9 mouse cellular contexts compared by ENCODE assay signal in the genomic region with DNA sequence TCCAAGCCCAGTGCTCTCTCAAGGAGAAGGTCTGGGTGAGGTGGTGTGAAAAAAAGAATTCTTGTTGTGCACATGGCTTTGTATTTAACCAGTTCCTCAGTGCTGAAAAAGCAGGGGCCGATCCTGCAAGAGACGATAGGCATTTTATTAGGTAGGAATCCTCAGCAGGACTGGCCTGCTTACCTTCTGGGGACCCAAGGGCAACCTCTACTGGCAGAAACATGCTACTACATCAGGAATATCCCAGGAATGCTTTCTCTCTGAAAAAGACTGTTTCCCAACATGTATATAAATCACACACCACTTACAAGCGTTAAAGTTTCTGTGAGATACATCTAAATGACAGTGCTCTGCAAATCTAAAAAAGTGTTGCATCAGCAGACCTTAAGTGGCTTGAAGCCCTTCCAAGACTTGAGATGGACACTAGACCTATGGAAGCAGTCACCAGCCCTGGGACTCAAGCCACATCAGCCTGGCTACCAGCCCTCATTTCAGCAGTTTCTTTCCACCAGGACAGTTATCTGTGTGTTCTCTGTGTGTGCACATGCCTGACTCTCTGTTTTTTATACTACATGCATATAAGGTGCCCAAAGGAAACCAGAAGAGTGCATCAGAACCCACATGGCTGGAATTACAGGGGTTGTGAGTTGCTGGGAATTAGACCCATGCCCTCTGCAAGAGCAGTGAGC. TPM values are rescaled to one million over a fixed set of nuclear protein-coding genes. Genes with fewer than 3 reads are reported as not detected.
DNase-seq lines count a peak whose midpoint lies in the region; ATAC-seq lines count a peak whose summit lies in the region.
"Had no signal": no experiment of that assay in that cellular context is flagged by ENCODE, and none has a peak within 500 bp of the region (broad histone marks: within the 10 kb centered on the region; RNA-seq: fewer than 3 reads in every experiment).

No protein-coding gene starts in this region.

- no peak overlapping the region for H3K27ac ChIP-seq in hindbrain, embryonic 10.5 days
- H3K27ac ChIP-seq in hindbrain, embryonic 12.5 days, result no peak overlapping the region
- H3K27ac ChIP-seq: limb, embryonic 12.5 days had no signal

- H3K4me3 ChIP-seq in hindbrain, embryonic 10.5 days, result no peak overlapping the region
- no peak overlapping the region for H3K4me3 ChIP-seq in hindbrain, embryonic 12.5 days
- H3K4me3 ChIP-seq: limb, embryonic 12.5 days had no signal

- ATAC-seq in hindbrain, embryonic 12.5 days (ENCODE audit: low FRiP score), result no peak
- ATAC-seq in monocyte, adult 5-6 weeks (replicated peaks; ENCODE audit: insufficient number of reproducible peaks, low FRiP score, low TSS enrichment, poor library complexity, severe bottlenecking), result no peak

- H3K9me3 ChIP-seq in hindbrain, embryonic 10.5 days, result no peaks in the 10 kb centered on the region
- no peaks in the 10 kb centered on the region for H3K9me3 ChIP-seq in hindbrain, embryonic 12.5 days (replicated peaks)
- H3K9me3 ChIP-seq: limb, embryonic 12.5 days had no signal

- peak; percentile 35 for DNase-seq in hindbrain, embryonic 10.5 days (ENCODE audit: low spot score)
- DNase-seq in ES-CJ7 (ENCODE audit: low read depth, low spot score), result peak; percentile 61
- DNase-seq in cerebellum, adult 18-20 months, result peak; percentile 78
- DNase-seq in gastrocnemius, postnatal 10 days, result peak; percentile 36
- DNase-seq in layer of hippocampus, postnatal 10 days (ENCODE audit: low spot score in 2 of 2), result peak; percentile 64 to 77
- DNase-seq in mesoderm, embryonic 11.5 days (ENCODE audit: low read depth, low spot score), result peak; percentile 77

- WGBS in hindbrain, embryonic 10.5 days, result 31% methylated on average over 3 of the region's 3 CpGs
- 25% methylated on average over 3 of the region's 3 CpGs for WGBS in hindbrain, embryonic 12.5 days

- no peaks in the 10 kb centered on the region for H3K36me3 ChIP-seq in hindbrain, embryonic 10.5 days
- no peaks in the 10 kb centered on the region for H3K36me3 ChIP-seq in hindbrain, embryonic 12.5 days
- H3K36me3 ChIP-seq: limb, embryonic 12.5 days had no signal

- no peak overlapping the region for H3K9ac ChIP-seq in hindbrain, embryonic 12.5 days
- H3K9ac ChIP-seq: limb, embryonic 12.5 days had no signal

- no peaks in the 10 kb centered on the region for H3K27me3 ChIP-seq in hindbrain, embryonic 10.5 days (ENCODE audit: insufficient read depth, poor library complexity, severe bottlenecking)
- H3K27me3 ChIP-seq in hindbrain, embryonic 12.5 days, result no peaks in the 10 kb centered on the region

- no peak overlapping the region for H3K4me2 ChIP-seq in hindbrain, embryonic 12.5 days (replicated peaks)
- H3K4me2 ChIP-seq: limb, embryonic 12.5 days had no signal

- peaks cover 4% of the 10 kb centered on the region; the same call in 1 of the 2 replicates for H3K4me1 ChIP-seq in hindbrain, embryonic 10.5 days (replicated peaks)
- H3K4me1 ChIP-seq in hindbrain, embryonic 12.5 days, result 0 out of 2 replicates have a peak, but pooled peaks cover 2% of the 10 kb centered on the region

RNA-seq across cellular contexts. Expression of a gene that starts 19.0 kb away (rescaled TPM):
- polyA plus RNA-seq in hindbrain, embryonic 10.5 days (2016; fragmentation: Nextera tagmentation; extraction: Ambion mirVana), result 201 and 236 TPM in 2 replicates
- 139 and 144 TPM in 2 replicates for polyA plus RNA-seq in hindbrain, embryonic 12.5 days (2016; fragmentation: Nextera tagmentation; extraction: Ambion mirVana)
- 10 to 100 TPM; 75.4 to 98.1 TPM for total RNA-seq in gastrocnemius, postnatal 10 days (2021)
- total RNA-seq in layer of hippocampus, postnatal 10 days (2021), result 100 to 1,000 TPM in 1 of 2 experiments, 10 to 100 TPM in 1; 99.3 to 103 TPM
- 32.4 to 39.0 TPM (median 35.7 TPM) in 3 replicates for total RNA-seq in monocyte, adult 5-6 weeks (2017)

RNA-seq across cellular contexts. Expression of a gene that starts 21.0 kb away (rescaled TPM):
- polyA plus RNA-seq in hindbrain, embryonic 10.5 days (2016; fragmentation: Nextera tagmentation; extraction: Ambion mirVana), result 0.51 and 0.89 TPM in 2 replicates
- 1.2 and 1.3 TPM in 2 replicates for polyA plus RNA-seq in hindbrain, embryonic 12.5 days (2016; fragmentation: Nextera tagmentation; extraction: Ambion mirVana)
- total RNA-seq in gastrocnemius, postnatal 10 days (2021), result 1 to 10 TPM; 1.6 to 2.2 TPM
- total RNA-seq in layer of hippocampus, postnatal 10 days (2021), result 1 to 10 TPM; 2.4 to 4.1 TPM
- total RNA-seq in monocyte, adult 5-6 weeks (2017), result 0.29 to 4.3 TPM (median 3.2 TPM) in 3 replicates
- polyA plus RNA-seq: limb, embryonic 12.5 days had no signal

RNA-seq across cellular contexts. Expression of a gene that starts 37.9 kb away (rescaled TPM):
- polyA plus RNA-seq in hindbrain, embryonic 10.5 days (2016; fragmentation: Nextera tagmentation; extraction: Ambion mirVana), result 2.6 and 2.7 TPM in 2 replicates
- 2.9 and 4.4 TPM in 2 replicates for polyA plus RNA-seq in hindbrain, embryonic 12.5 days (2016; fragmentation: Nextera tagmentation; extraction: Ambion mirVana)
- total RNA-seq in gastrocnemius, postnatal 10 days (2021), result under 1 TPM; 0.79 to 0.85 TPM
- 1 to 10 TPM; 6.6 to 7.7 TPM for total RNA-seq in layer of hippocampus, postnatal 10 days (2021)
- 0.53 to 0.58 TPM in 2 of 3 replicates, not detected in the other for total RNA-seq in monocyte, adult 5-6 weeks (2017)

RNA-seq across cellular contexts. Expression of a gene that starts 38.9 kb away (rescaled TPM):
- not detected in 2 replicates for polyA plus RNA-seq in hindbrain, embryonic 10.5 days (2016; fragmentation: Nextera tagmentation; extraction: Ambion mirVana)
- polyA plus RNA-seq in hindbrain, embryonic 12.5 days (2016; fragmentation: Nextera tagmentation; extraction: Ambion mirVana), result not detected in 2 replicates
- total RNA-seq in gastrocnemius, postnatal 10 days (2021), result not detected
- not detected for total RNA-seq in layer of hippocampus, postnatal 10 days (2021)
- total RNA-seq in monocyte, adult 5-6 weeks (2017), result not detected in 3 replicates
- polyA plus RNA-seq: limb, embryonic 12.5 days had no signal
